Mouse (Mus musculus) limb, embryonic 10.5 days (tissue): ENCODE measurements around the gene Kdm5b. TPM values are rescaled to one million over a fixed set of nuclear protein-coding genes. Genes with fewer than 3 reads are reported as not detected.

Experiments
- DNase-seq: peaks from one replicate; pipeline ENCODE4 v3.0.0-alpha.2; 2017; ENCODE audit warnings: low spot score
- H3K27ac ChIP-seq: fragments of 300-500 bp; sonication (generic); 2 replicates; pipeline ENCODE4 v1.5.1; 2016; ENCODE audit warnings: mild to moderate bottlenecking
- H3K27me3 ChIP-seq: fragments of 300-500 bp; sonication (generic); 2 replicates; pipeline ENCODE4 v1.6.1; 2016; ENCODE audit warnings: low read depth, mild to moderate bottlenecking; ENCODE audit not compliant: poor library complexity, severe bottlenecking
- H3K36me3 ChIP-seq: fragments of 300-500 bp; sonication (generic); 2 replicates; pipeline ENCODE4 v1.6.1; 2016; ENCODE audit warnings: mild to moderate bottlenecking, moderate library complexity
- H3K4me1 ChIP-seq: fragments of 300-500 bp; sonication (generic); 2 replicates; pipeline ENCODE4 v1.6.1; 2016
- H3K4me3 ChIP-seq: fragments of 300-500 bp; sonication (generic); 2 replicates; pipeline ENCODE4 v1.5.1; 2016; ENCODE audit warnings: mild to moderate bottlenecking, moderate library complexity
- H3K9me3 ChIP-seq: fragments of 300-500 bp; sonication (generic); replicated peaks from 2 replicates; pipeline ENCODE4 v1.6.1; 2016; ENCODE audit warnings: mild to moderate bottlenecking
- whole genome bisulfite sequencing: fragments of 180-500 bp; shearing (Covaris S2); methylation state at CpG from one replicate; pipeline ENCODE4 v1.1.7; 2016; 5-methylcytosine and 5-hydroxymethylcytosine counted together
- polyA plus RNA-seq: library from polyadenylated mRNA; unstranded; fragments of >200 nt; fragmentation: Nextera tagmentation; extraction: Ambion mirVana; gene quantifications from 2 replicates; pipeline ENCODE4 v1.2.1, GENCODE M21; 2016

Kdm5b gene
- polyA plus RNA-seq, 1 experiment from 2014 or later, result 81.9 TPM

- H3K36me3 ChIP-seq, result peaks cover 8% of the 10 kb centered on the region; the same call in 1 of the 2 replicates
- H3K27me3 ChIP-seq, result no peaks in the 10 kb centered on the region
- no peak overlapping the region for H3K27ac ChIP-seq
- no peak for DNase-seq
- H3K4me3 ChIP-seq, result no peak overlapping the region
- H3K4me1 ChIP-seq, result no peaks in the 10 kb centered on the region
- WGBS, result 93% methylated on average over 1 of the region's 1 CpGs
- H3K9me3 ChIP-seq, result no peaks in the 10 kb centered on the region
Observed at GRCm38 (mm10) chr1:134573300-134573931, 13.4 kb downstream of the Kdm5b start.

GRCm38 (mm10) chr1:134573932-134574315 is 14.0 kb downstream of the Kdm5b start:
- Histone ChIP-seq H3K36me3 (peaks cover 8% of the 10 kb centered on the region; the same call in 1 of the 2 replicates), H3K4me3 (no peak overlapping the region), H3K27me3 (no peaks in the 10 kb centered on the region), H3K9me3 (no peaks in the 10 kb centered on the region), H3K27ac (no peak overlapping the region), H3K4me1 (no peaks in the 10 kb centered on the region)
- WGBS, result 80% methylated on average over 5 of the region's 5 CpGs
- DNase-seq, result no peak

GRCm38 (mm10) chr1:134577384-134578120 is 17.6 kb downstream of the Kdm5b start:
- no peak overlapping the region for H3K27ac ChIP-seq
- no peak for DNase-seq
- no peaks in the 10 kb centered on the region for H3K27me3 ChIP-seq
- no peak overlapping the region for H3K4me3 ChIP-seq
- no peaks in the 10 kb centered on the region for H3K4me1 ChIP-seq
- H3K9me3 ChIP-seq, result no peaks in the 10 kb centered on the region
- peaks cover 20% of the 10 kb centered on the region for H3K36me3 ChIP-seq
- WGBS, result 84% methylated on average over 6 of the region's 6 CpGs

GRCm38 (mm10) chr1:134580796-134581195 is 20.8 kb downstream of the Kdm5b start:
- H3K4me3 ChIP-seq, result no peak overlapping the region
- 96% methylated on average over 2 of the region's 2 CpGs for WGBS
- H3K27ac ChIP-seq, result no peak overlapping the region
- DNase-seq, result no peak
- no peaks in the 10 kb centered on the region for H3K9me3 ChIP-seq
- peaks cover 39% of the 10 kb centered on the region for H3K36me3 ChIP-seq
- no peaks in the 10 kb centered on the region for H3K27me3 ChIP-seq
- H3K4me1 ChIP-seq, result no peaks in the 10 kb centered on the region

- H3K4me3 ChIP-seq, result no peak overlapping the region
- H3K4me1 ChIP-seq, result no peaks in the 10 kb centered on the region
- H3K9me3 ChIP-seq, result no peaks in the 10 kb centered on the region
- H3K27me3 ChIP-seq, result no peaks in the 10 kb centered on the region
- 79% methylated on average over 3 of the region's 3 CpGs for WGBS
- DNase-seq, result no peak
- peaks cover 67% of the 10 kb centered on the region for H3K36me3 ChIP-seq
- no peak overlapping the region for H3K27ac ChIP-seq
Observed at GRCm38 (mm10) chr1:134583560-134583959, 23.6 kb downstream of the Kdm5b start.

- Histone ChIP-seq H3K36me3 (peaks cover 97% of the 10 kb centered on the region), H3K27ac (no peak overlapping the region), H3K4me1 (no peaks in the 10 kb centered on the region), H3K4me3 (no peak overlapping the region), H3K27me3 (no peaks in the 10 kb centered on the region), H3K9me3 (no peaks in the 10 kb centered on the region)
- no peak for DNase-seq
Observed at GRCm38 (mm10) chr1:134589676-134590075, 29.7 kb downstream of the Kdm5b start.

GRCm38 (mm10) chr1:134591773-134592172 is 31.8 kb downstream of the Kdm5b start:
- Histone ChIP-seq H3K4me3 (no peak overlapping the region), H3K36me3 (peaks cover 97% of the 10 kb centered on the region), H3K9me3 (no peaks in the 10 kb centered on the region), H3K4me1 (no peaks in the 10 kb centered on the region), H3K27ac (no peak overlapping the region), H3K27me3 (no peaks in the 10 kb centered on the region)
- DNase-seq, result no peak
- WGBS, result 91% methylated on average over 2 of the region's 2 CpGs

GRCm38 (mm10) chr1:134597339-134598054 is 37.5 kb downstream of the Kdm5b start:
- 91% methylated on average over 9 of the region's 9 CpGs for WGBS
- Histone ChIP-seq H3K27me3 (no peaks in the 10 kb centered on the region), H3K36me3 (peaks cover 99% of the 10 kb centered on the region), H3K27ac (no peak overlapping the region), H3K4me1 (no peaks in the 10 kb centered on the region), H3K9me3 (no peaks in the 10 kb centered on the region), H3K4me3 (no peak overlapping the region)
- no peak for DNase-seq

GRCm38 (mm10) chr1:134604086-134604485 is 44.1 kb downstream of the Kdm5b start:
- H3K27ac ChIP-seq, result no peak overlapping the region
- H3K4me1 ChIP-seq, result no peaks in the 10 kb centered on the region
- peaks cover 98% of the 10 kb centered on the region for H3K36me3 ChIP-seq
- no peaks in the 10 kb centered on the region for H3K9me3 ChIP-seq
- no peak overlapping the region for H3K4me3 ChIP-seq
- no peak for DNase-seq
- 100% methylated on average over 2 of the region's 2 CpGs for WGBS
- H3K27me3 ChIP-seq, result no peaks in the 10 kb centered on the region

- Histone ChIP-seq H3K27ac (no peak overlapping the region), H3K4me3 (no peak overlapping the region), H3K36me3 (peaks cover 98% of the 10 kb centered on the region), H3K9me3 (no peaks in the 10 kb centered on the region), H3K27me3 (no peaks in the 10 kb centered on the region), H3K4me1 (no peaks in the 10 kb centered on the region)
- DNase-seq, result no peak
- 89% methylated on average over 8 of the region's 8 CpGs for whole genome bisulfite sequencing
Observed at GRCm38 (mm10) chr1:134605670-134606069, 45.7 kb downstream of the Kdm5b start.

- no peaks in the 10 kb centered on the region for H3K4me1 ChIP-seq
Observed at GRCm38 (mm10) chr1:134606381-134606780, 46.4 kb downstream of the Kdm5b start.

GRCm38 (mm10) chr1:134607279-134607678 is 47.3 kb downstream of the Kdm5b start:
- no peak overlapping the region for H3K27ac ChIP-seq
- DNase-seq, result no peak

More at GRCm38 (mm10) chr1:134606381-134606780, 46.4 kb downstream of the Kdm5b start:
- H3K4me3 ChIP-seq, result no peak overlapping the region
- 95% methylated on average over 2 of the region's 2 CpGs for WGBS
- no peaks in the 10 kb centered on the region for H3K9me3 ChIP-seq
- peaks cover 98% of the 10 kb centered on the region for H3K36me3 ChIP-seq
- H3K27ac ChIP-seq, result no peak overlapping the region
- no peaks in the 10 kb centered on the region for H3K27me3 ChIP-seq
- DNase-seq, result no peak

GRCm38 (mm10) chr1:134609172-134609571 is 49.2 kb downstream of the Kdm5b start:
- no peak for DNase-seq
- Histone ChIP-seq H3K9me3 (no peaks in the 10 kb centered on the region), H3K4me3 (no peak overlapping the region), H3K4me1 (no peaks in the 10 kb centered on the region), H3K27ac (no peak overlapping the region), H3K27me3 (no peaks in the 10 kb centered on the region), H3K36me3 (peaks cover 99% of the 10 kb centered on the region)
- 57% methylated on average over 4 of the region's 4 CpGs for WGBS

More at GRCm38 (mm10) chr1:134607279-134607678, 47.3 kb downstream of the Kdm5b start:
- Histone ChIP-seq H3K4me3 (no peak overlapping the region), H3K9me3 (no peaks in the 10 kb centered on the region), H3K27me3 (no peaks in the 10 kb centered on the region), H3K4me1 (no peaks in the 10 kb centered on the region), H3K36me3 (peaks cover 96% of the 10 kb centered on the region)
- 88% methylated on average over 1 of the region's 1 CpGs for WGBS
